Comparison of ENCODE assay signal across 9 mouse cellular contexts in genomic region chr6:38065122-38065500, GRCm38 (mm10). TPM values are rescaled to one million over a fixed set of nuclear protein-coding genes. Genes with fewer than 3 reads are reported as not detected.
DNase-seq lines count a peak whose midpoint lies in the region; TF ChIP-seq lines count a peak whose summit lies in the region.
"Had no signal": no experiment of that assay in that cellular context is flagged by ENCODE, and none has a peak within 500 bp of the region (broad histone marks: within the 10 kb centered on the region; RNA-seq: fewer than 3 reads in every experiment).

No protein-coding gene starts in this region.

- peaks cover 4% of the 10 kb centered on the region; the same call in 1 of the 2 replicates for H3K4me1 ChIP-seq in bone marrow macrophage, adult 2 months (ENCODE audit: control insufficient read depth, insufficient read depth, low read length)
- peaks cover 15% of the 10 kb centered on the region for H3K4me1 ChIP-seq in thymus, adult 2 months (replicated peaks; ENCODE audit: control insufficient read depth, insufficient read depth, low read length)

- no peak for TF ChIP-seq POLR2A in bone marrow macrophage, adult 2 months (IDR thresholded peaks at IDR 0.05; ENCODE audit: borderline replicate concordance, low read depth, low read length)
- TF ChIP-seq POLR2A in thymus, adult 2 months (IDR thresholded peaks at IDR 0.05; ENCODE audit: control insufficient read depth, extremely low read depth, insufficient read depth, low read length, poor library complexity): no peak

- H3K27ac ChIP-seq in bone marrow macrophage, adult 2 months (ENCODE audit: insufficient read depth, low read depth, low read length): no peak overlapping the region
- no peak overlapping the region for H3K27ac ChIP-seq in thymus, adult 2 months (ENCODE audit: control insufficient read depth, insufficient read depth, low read length)
- H3K27ac ChIP-seq: heart, adult 2 months had no signal

- WGBS in thymus, adult 2 months: 52% methylated on average over 3 of the region's 3 CpGs

- peak overlapping the region; percentile 42 for H3K4me3 ChIP-seq in bone marrow macrophage, adult 2 months (ENCODE audit: insufficient read depth, low read length)
- no peak overlapping the region for H3K4me3 ChIP-seq in thymus, adult 2 months (ENCODE audit: control insufficient read depth, insufficient read depth, low read length)
- H3K4me3 ChIP-seq: heart, adult 2 months had no signal

- no peak for TF ChIP-seq CTCF in bone marrow macrophage, adult 2 months (IDR thresholded peaks at IDR 0.05; ENCODE audit: low read depth, low read length)
- TF ChIP-seq CTCF in thymus, adult 2 months (IDR thresholded peaks at IDR 0.05; ENCODE audit: borderline replicate concordance, control insufficient read depth, extremely low read depth, insufficient read depth, low read length, poor library complexity): no peak

- no peaks in the 10 kb centered on the region for H3K27me3 ChIP-seq in thymus, adult 2 months (ENCODE audit: control insufficient read depth, insufficient read depth, low read length)

- no peaks in the 10 kb centered on the region for H3K36me3 ChIP-seq in thymus, adult 2 months (ENCODE audit: control insufficient read depth, insufficient read depth, low read length)

- DNase-seq in Muller cell, postnatal 12 days (ENCODE audit: inconsistent ontology term): peak; percentile 16
- DNase-seq in frontal cortex, postnatal 14 days (ENCODE audit: low spot score in 2 of 2): peak; percentile 37 to 43
- peak; percentile 22 to 78 for DNase-seq in left cerebral cortex, adult 9 months (ENCODE audit: low spot score in 2 of 2)
- DNase-seq in liver: no peak
- DNase-seq in thymus, adult 2 months: no peak
- no peak for DNase-seq in thymus, postnatal 4 days
- DNase-seq: heart, adult 2 months had no signal

RNA-seq across cellular contexts. Expression of gene Svopl, which starts 18.3 kb away (rescaled TPM):
- polyA plus RNA-seq in bone marrow macrophage, adult 2 months (2012; ENCODE audit: insufficient read depth, insufficient read length, missing spikeins): not detected in 2 replicates
- polyA plus RNA-seq in thymus, adult 2 months (2012; rRNA removed): 0.13 and 0.50 TPM in 2 replicates

RNA-seq across cellular contexts. Expression of gene Tmem213, which starts 43.9 kb away (rescaled TPM):
- polyA plus RNA-seq in bone marrow macrophage, adult 2 months (2012; ENCODE audit: insufficient read depth, insufficient read length, missing spikeins): not detected in 2 replicates
- 0.38 TPM in 1 of 2 replicates, not detected in the other for polyA plus RNA-seq in thymus, adult 2 months (2012; rRNA removed)
- polyA plus RNA-seq: heart, adult 2 months; limb, embryonic 11.5 days had no signal

RNA-seq across cellular contexts. Expression of gene Atp6v0a4, which starts 59.3 kb away (rescaled TPM):
- polyA plus RNA-seq in bone marrow macrophage, adult 2 months (2012; ENCODE audit: insufficient read depth, insufficient read length, missing spikeins): not detected in 2 replicates
- polyA plus RNA-seq in thymus, adult 2 months (2012; rRNA removed): 0.54 and 1.2 TPM in 2 replicates
- polyA plus RNA-seq: limb, embryonic 11.5 days had no signal

Comparison
In these comparisons a context has a peak if more than half of its experiments do, and no peak if none do; other contexts are left out.
1. DNase-seq: peak in Muller cell, postnatal 12 days (single experiment), frontal cortex, postnatal 14 days (2 of 2) and left cerebral cortex, adult 9 months (2 of 2); none in liver (single experiment), thymus, adult 2 months (single experiment) and thymus, postnatal 4 days (single experiment).